Mouse (Mus musculus): ENCODE measurements around the gene Akap13.

- no peak for TF ChIP-seq CTCF (IDR thresholded peaks at IDR 0.05; ENCODE audit: insufficient read depth, low read length)
- 0 out of 2 replicates have a peak, but pooled peaks have one; percentile 0 for TF ChIP-seq POLR2A (IDR thresholded peaks at IDR 0.05; ENCODE audit: borderline replicate concordance, extremely low read depth, low read depth, low read length)
These were observed 325.5 kb downstream of the Akap13 start for GRCm38 (mm10) chr7:75780812-75781211.
